Mouse (Mus musculus) CH12.LX (cell line): ENCODE measurements at regions not wholly inside any gene's neighbourhood (a gene's known extent, or its start where the extent isn't known, plus 50 kb on each side); places are given as distances from the start of the nearest gene placed in this dataset.

Source experiments
- DNase-seq: peaks from one replicate; pipeline ENCODE4 v3.0.0-alpha.2; 2013; ENCODE audit errors: extremely low read depth
- H3K27ac ChIP-seq: 2 replicates; pipeline ENCODE4 v1.5.1; 2012; ENCODE audit warnings: low read depth, mild to moderate bottlenecking, control low read depth, moderate library complexity; ENCODE audit not compliant: insufficient read depth
- H3K27me3 ChIP-seq: replicated peaks from 2 replicates; pipeline ENCODE3; 2012; ENCODE audit warnings: inconsistent platforms
- H3K36me3 ChIP-seq, 2 experiments: replicated peaks in 1 of 2; 2 replicates each; pipeline versions ENCODE3 to v1.6.1; 2012; ENCODE audit warnings: inconsistent platforms in 1 of 2, low read length in 1 of 2, mild to moderate bottlenecking in 1 of 2, mixed read lengths in 1 of 2, moderate library complexity in 1 of 2; ENCODE audit not compliant: control insufficient read depth in 1 of 2, insufficient read depth in 1 of 2
- H3K4me1 ChIP-seq, 2 experiments: 2 replicates each; pipeline ENCODE4 v1.6.1; 2012; ENCODE audit warnings: inconsistent platforms in 1 of 2, moderate library complexity in 1 of 2; ENCODE audit not compliant: insufficient read depth in 2 of 2, control insufficient read depth in 1 of 2
- H3K4me2 ChIP-seq: 2 replicates; pipeline ENCODE4 v1.6.1; 2012; ENCODE audit warnings: low read depth, mild to moderate bottlenecking, control low read depth; ENCODE audit not compliant: poor library complexity, insufficient read depth, severe bottlenecking
- H3K4me3 ChIP-seq, 3 experiments: fragments of 150-350 bp in 1 of 3; sonication (generic) in 1 of 3; replicated peaks in 1 of 3; 2 replicates each; pipeline versions ENCODE3 to v1.5.1; 2011 to 2012; ENCODE audit warnings: low read depth in 2 of 3, low read length in 2 of 3, mild to moderate bottlenecking in 2 of 3, moderate library complexity in 2 of 3, control low read depth in 1 of 3, improper control_type of control experiment in 1 of 3, inconsistent platforms in 1 of 3, mixed read lengths in 1 of 3; ENCODE audit not compliant: poor library complexity in 1 of 3
- H3K79me2 ChIP-seq: replicated peaks from 2 replicates; pipeline ENCODE4 v1.6.1; 2012; ENCODE audit warnings: mild to moderate bottlenecking, moderate library complexity; ENCODE audit not compliant: control insufficient read depth, poor library complexity, insufficient read depth, severe bottlenecking; ENCODE audit errors: extremely low read depth
- H3K9ac ChIP-seq: 2 replicates; pipeline ENCODE4 v1.6.1; 2012; ENCODE audit warnings: low read depth, mild to moderate bottlenecking, control low read depth, moderate library complexity; ENCODE audit not compliant: insufficient read depth
- H3K9me3 ChIP-seq: replicated peaks from 2 replicates; pipeline ENCODE3; 2012; ENCODE audit warnings: low read length, inconsistent platforms, mixed read lengths
- CHD1 ChIP-seq: IDR thresholded peaks from 2 replicates; pipeline ENCODE4 v1.6.1; 2012; ENCODE audit warnings: low read depth, low read length, improper control_type of control experiment, inconsistent platforms
- CTCF ChIP-seq, 2 experiments: IDR thresholded peaks in 1 of 2; conservative IDR thresholded peaks in 1 of 2; 2 replicates each; pipeline ENCODE4 v1.5.1; 2011 to 2012; ENCODE audit warnings: low read depth in 2 of 2, low read length in 2 of 2, improper control_type of control experiment in 1 of 2, inconsistent platforms in 1 of 2, mild to moderate bottlenecking in 1 of 2, moderate library complexity in 1 of 2
- EP300 ChIP-seq: IDR thresholded peaks from 2 replicates; pipeline ENCODE4 v1.6.1; 2011; ENCODE audit warnings: low read length, improper control_type of control experiment
- GABPA ChIP-seq: IDR thresholded peaks from 2 replicates; pipeline ENCODE4 v1.6.1; 2012; ENCODE audit warnings: low read depth, low read length, improper control_type of control experiment, inconsistent platforms; ENCODE audit not compliant: insufficient replicate concordance
- HCFC1 ChIP-seq: IDR thresholded peaks from 2 replicates; pipeline ENCODE4 v1.6.1; 2012; ENCODE audit warnings: low read depth, mild to moderate bottlenecking, inconsistent platforms, low read length, improper control_type of control experiment
- IRF4 ChIP-seq: IDR thresholded peaks from 2 replicates; pipeline ENCODE4 v1.6.1; 2014; ENCODE audit warnings: low read depth, mild to moderate bottlenecking, inconsistent platforms, low read length, improper control_type of control experiment
- JUND ChIP-seq: conservative IDR thresholded peaks from 2 replicates; pipeline ENCODE4 v1.6.1; 2011; ENCODE audit warnings: low read depth, low read length, improper control_type of control experiment
- KAT2A ChIP-seq: IDR thresholded peaks from 2 replicates; pipeline ENCODE4 v1.6.1; 2012; ENCODE audit warnings: low read length, improper control_type of control experiment, inconsistent platforms; ENCODE audit not compliant: insufficient replicate concordance
- MAFK ChIP-seq: IDR thresholded peaks from 2 replicates; pipeline ENCODE4 v1.6.1; 2011; ENCODE audit warnings: low read length, improper control_type of control experiment; ENCODE audit not compliant: insufficient replicate concordance
- MEF2A ChIP-seq: IDR thresholded peaks from 2 replicates; pipeline ENCODE4 v1.6.1; 2014; ENCODE audit warnings: low read depth, mild to moderate bottlenecking, inconsistent platforms, low read length, improper control_type of control experiment, borderline replicate concordance
- MXI1 ChIP-seq: IDR thresholded peaks from 2 replicates; pipeline ENCODE4 v1.6.1; 2011; ENCODE audit warnings: mild to moderate bottlenecking, low read depth, low read length, improper control_type of control experiment
- MYC ChIP-seq: IDR thresholded peaks from 2 replicates; pipeline ENCODE4 v1.6.1; 2011; ENCODE audit warnings: low read depth, mild to moderate bottlenecking, improper control_type of control experiment, low read length
- NELFE ChIP-seq: IDR thresholded peaks from 2 replicates; pipeline ENCODE4 v1.6.1; 2011; ENCODE audit warnings: low read depth, low read length, improper control_type of control experiment
- NRF1 ChIP-seq: IDR thresholded peaks from 2 replicates; pipeline ENCODE4 v1.6.1; 2014; ENCODE audit warnings: low read depth, mild to moderate bottlenecking, inconsistent platforms, low read length, improper control_type of control experiment, moderate library complexity
- POLR2AphosphoS2 ChIP-seq: IDR thresholded peaks from 2 replicates; pipeline ENCODE4 v1.6.1; 2011; ENCODE audit warnings: low read depth, low read length, improper control_type of control experiment
- RCOR1 ChIP-seq: conservative IDR thresholded peaks from 2 replicates; pipeline ENCODE4 v1.6.1; 2012; ENCODE audit warnings: low read depth, mild to moderate bottlenecking, inconsistent platforms, low read length, improper control_type of control experiment
- SMC3 ChIP-seq: IDR thresholded peaks from 2 replicates; pipeline ENCODE4 v1.6.1; 2011; ENCODE audit warnings: low read depth, low read length, improper control_type of control experiment
- TCF12 ChIP-seq: IDR thresholded peaks from 2 replicates; pipeline ENCODE4 v1.6.1; 2014; ENCODE audit warnings: low read depth, mild to moderate bottlenecking, inconsistent platforms, low read length, improper control_type of control experiment
- ZC3H11A ChIP-seq: IDR thresholded peaks from 2 replicates; pipeline ENCODE4 v1.6.1; 2012; ENCODE audit warnings: low read depth, mild to moderate bottlenecking, inconsistent platforms, low read length, improper control_type of control experiment
- ZKSCAN1 ChIP-seq: IDR thresholded peaks from 2 replicates; pipeline ENCODE4 v1.6.1; 2012; ENCODE audit warnings: low read depth, inconsistent platforms, low read length, improper control_type of control experiment, borderline replicate concordance
- ZMIZ1 ChIP-seq: IDR thresholded peaks from 2 replicates; pipeline ENCODE4 v1.6.1; 2012; ENCODE audit warnings: low read depth, mild to moderate bottlenecking, inconsistent platforms, low read length, improper control_type of control experiment
- dilution Hi-C: fragments of 300-500 bp; cut with MboI; formaldehyde crosslinking; loops from 2 replicates; pipeline ENCODE4 v1.14.3; 2020; ENCODE audit warnings: low sequenced_read_pairs; ENCODE audit not compliant: extremely low pct_unique_long_range_greater_than_20kb, extremely low pct_ligation_motif_present
- in situ Hi-C: fragments of 300-500 bp; cut with MboI; formaldehyde crosslinking; loops from 3 replicates; pipeline ENCODE4 v1.14.3; 2019; ENCODE audit warnings: low sequenced_read_pairs, low pct_ligation_motif_present, low pct_unique_long_range_greater_than_20kb, mixed read lengths

GRCm38 (mm10) chr2:147951233-147951632, 95.5 kb downstream of the Foxa2 start:
- dilution Hi-C loops (no loop called here), in situ Hi-C loops (no loop called here)
- H3K27ac ChIP-seq = no peak overlapping the region
- no peak for DNase-seq
- no peak overlapping the region for H3K4me3 ChIP-seq
- no peaks in the 10 kb centered on the region for H3K36me3 ChIP-seq
- H3K9me3 ChIP-seq = no peaks in the 10 kb centered on the region
- TF ChIP-seq ZKSCAN1 (no peak), MAFK (no peak), MEF2A (no peak), MYC (no peak), JUND (no peak), KAT2A (no peak), ZMIZ1 (no peak), TCF12 (no peak), NRF1 (no peak), IRF4 (no peak), MXI1 (no peak)
- no peak overlapping the region for H3K9ac ChIP-seq
- H3K4me1 ChIP-seq = no peaks in the 10 kb centered on the region
- H3K79me2 ChIP-seq = no peaks in the 10 kb centered on the region
- no peak overlapping the region for H3K4me2 ChIP-seq
- H3K27me3 ChIP-seq = peaks cover 26% of the 10 kb centered on the region

- Histone ChIP-seq H3K4me1 (no peaks in the 10 kb centered on the region), H3K79me2 (no peaks in the 10 kb centered on the region), H3K4me3 (no peak overlapping the region), H3K27me3 (peaks cover 39% of the 10 kb centered on the region), H3K9ac (no peak overlapping the region), H3K36me3 (no peaks in the 10 kb centered on the region), H3K4me2 (no peak overlapping the region), H3K27ac (no peak overlapping the region), H3K9me3 (no peaks in the 10 kb centered on the region)
- dilution Hi-C loops = no loop called here
- in situ Hi-C loops = no loop called here
- no peak for DNase-seq
- no peak for TF ChIP-seq ZC3H11A
- no peak for TF ChIP-seq EP300
- TF ChIP-seq MEF2A = no peak
- TF ChIP-seq POLR2AphosphoS2 = no peak
- no peak for TF ChIP-seq RCOR1
- TF ChIP-seq KAT2A = no peak
- no peak for TF ChIP-seq CTCF (conservative IDR thresholded peaks at IDR 0.05 in 1 of 2, IDR thresholded peaks at IDR 0.05 in 1 of 2; ENCODE audit: low read depth in 2 of 2, low read length in 2 of 2)
- TF ChIP-seq SMC3 = no peak
- TF ChIP-seq GABPA = no peak
- no peak for TF ChIP-seq CHD1
- no peak for TF ChIP-seq NELFE
- TF ChIP-seq HCFC1 = no peak
- no peak for TF ChIP-seq MAFK
- TF ChIP-seq, all 38 proteins: peak for 0
Observed at GRCm38 (mm10) chr2:147944171-147945040, 102.4 kb downstream of the Foxa2 start.
